Mouse (Mus musculus): ENCODE results near the gene Stat1. TPM values are rescaled to one million over a fixed set of nuclear protein-coding genes. Genes with fewer than 3 reads are reported as not detected.
A peak's percentile ranks its signal among the peaks of the same experiment; 100 is the strongest.

Stat1 gene
- polyA plus RNA-seq (2015; fragmentation: Nextera tagmentation; extraction: Ambion mirVana) = 212 and 220 TPM in 2 replicates

GRCm38 (mm10) chr1:52118860-52119591, at the start of gene Stat1:
Stat1 (plus strand) TSS chr1:52119440.
- peak; percentile 95 for DNase-seq (ENCODE audit: low spot score)

DNA sequence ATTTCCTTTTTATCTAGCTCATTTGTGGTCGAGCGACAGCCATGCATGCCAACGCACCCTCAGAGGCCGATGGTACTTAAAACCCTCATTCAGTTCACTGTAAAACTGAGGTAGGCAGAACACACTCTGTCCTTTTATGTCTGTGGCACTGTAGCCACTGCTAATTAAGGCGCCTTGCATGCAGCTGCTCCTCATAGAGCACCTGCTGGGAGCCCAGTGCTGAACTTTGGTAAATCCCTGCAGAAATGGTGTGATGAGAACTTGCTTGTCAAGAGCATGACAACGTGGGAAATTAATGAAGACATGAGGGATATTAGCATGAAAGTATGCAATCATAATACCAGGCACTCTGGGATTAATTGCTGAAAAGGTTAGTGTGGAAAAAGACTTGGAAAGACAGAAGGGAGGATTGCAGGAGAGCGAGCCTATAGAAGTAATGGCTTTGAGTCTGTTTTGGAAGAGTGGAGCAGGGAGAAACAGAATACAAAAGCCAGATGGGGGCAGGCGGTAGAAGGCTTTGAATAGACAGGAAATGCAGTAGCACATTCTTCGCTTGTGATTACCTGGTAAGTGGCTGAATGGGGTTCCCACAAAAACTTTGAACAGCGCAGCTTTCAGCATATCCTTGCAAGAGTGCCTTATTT, 39.4 kb upstream of the Stat1 start:
- DNase-seq (ENCODE audit: low spot score) = peak; percentile 44

DNA sequence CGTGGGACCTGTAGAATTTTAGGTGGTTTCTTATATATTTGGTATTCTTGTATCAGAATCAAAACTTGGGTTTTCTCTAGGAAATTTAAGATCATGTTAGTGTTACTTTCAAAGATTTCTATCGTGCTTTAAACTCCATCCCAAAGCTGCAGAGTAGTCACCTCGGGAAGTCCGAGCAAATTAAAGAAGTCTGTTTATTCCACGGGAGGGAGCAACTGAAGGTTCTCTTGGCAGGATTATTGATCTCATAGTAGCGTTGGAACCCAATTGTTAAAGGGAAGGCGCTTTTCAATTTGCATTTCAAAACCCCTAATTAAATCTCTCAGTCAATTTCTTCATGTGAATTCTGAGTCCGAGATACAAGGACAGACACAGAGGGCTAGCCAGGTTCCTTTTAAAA, 38.9 kb upstream of the Stat1 start:
- no peak for DNase-seq (ENCODE audit: low spot score)

GRCm38 (mm10) chr1:52086236-52086635, 33.0 kb upstream of the Stat1 start:
- DNase-seq (ENCODE audit: low spot score) = peak; percentile 33

- DNase-seq (ENCODE audit: low spot score) = no peak
Observed at GRCm38 (mm10) chr1:52087128-52087527, 32.1 kb upstream of the Stat1 start.

DNA sequence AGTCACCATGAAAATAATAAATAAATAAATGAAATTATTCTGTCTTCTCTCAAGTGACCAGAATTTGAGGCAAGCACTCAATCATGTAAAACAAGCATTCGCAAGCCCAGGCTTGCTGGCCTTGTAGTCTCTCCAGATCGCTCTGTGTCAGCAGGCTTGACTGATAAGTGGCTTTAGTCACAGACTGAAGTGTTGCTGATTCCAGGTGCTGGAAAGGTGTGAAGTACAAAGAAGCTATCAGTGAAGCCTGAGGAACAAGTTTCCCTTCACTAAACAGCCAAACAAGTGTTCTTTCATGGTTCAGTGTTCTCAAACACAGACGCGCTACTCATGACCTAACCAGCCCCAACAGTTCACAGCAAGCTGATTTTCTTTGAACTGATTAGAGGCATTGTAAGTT, 30.6 kb upstream of the Stat1 start:
- no peak for DNase-seq (ENCODE audit: low spot score)

GRCm38 (mm10) chr1:52098618-52099232, 20.5 kb upstream of the Stat1 start:
- DNase-seq (ENCODE audit: low spot score) = peak; percentile 59

- DNase-seq (ENCODE audit: low spot score) = peak; percentile 82
Observed at GRCm38 (mm10) chr1:52100496-52100895, 18.7 kb upstream of the Stat1 start.

- no peak for DNase-seq (ENCODE audit: low spot score)
Observed at GRCm38 (mm10) chr1:52102795-52103194, 16.4 kb upstream of the Stat1 start.

GRCm38 (mm10) chr1:52107206-52107605, 12.0 kb upstream of the Stat1 start:
- no peak for DNase-seq (ENCODE audit: low spot score)

DNA sequence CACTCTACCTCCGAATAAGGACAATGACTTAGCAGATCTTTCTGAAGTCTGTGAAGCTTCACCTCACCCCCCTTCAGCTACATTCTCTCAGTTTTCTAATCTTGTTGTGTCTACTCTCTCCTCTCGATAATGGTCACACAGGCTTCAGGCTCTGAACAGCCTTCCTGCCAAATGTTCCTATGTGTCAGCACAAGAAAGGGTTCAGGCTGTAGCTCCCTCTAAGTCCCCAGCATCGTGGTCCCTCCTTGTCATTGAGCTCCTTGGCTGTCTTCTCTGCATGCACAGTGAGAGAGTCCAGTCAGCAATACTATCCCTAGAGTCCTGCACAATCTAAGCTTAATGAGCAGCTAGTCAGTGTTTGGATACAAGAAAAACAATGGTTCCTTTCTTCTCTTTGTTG, 8.0 kb upstream of the Stat1 start:
- no peak for DNase-seq (ENCODE audit: low spot score)

DNA sequence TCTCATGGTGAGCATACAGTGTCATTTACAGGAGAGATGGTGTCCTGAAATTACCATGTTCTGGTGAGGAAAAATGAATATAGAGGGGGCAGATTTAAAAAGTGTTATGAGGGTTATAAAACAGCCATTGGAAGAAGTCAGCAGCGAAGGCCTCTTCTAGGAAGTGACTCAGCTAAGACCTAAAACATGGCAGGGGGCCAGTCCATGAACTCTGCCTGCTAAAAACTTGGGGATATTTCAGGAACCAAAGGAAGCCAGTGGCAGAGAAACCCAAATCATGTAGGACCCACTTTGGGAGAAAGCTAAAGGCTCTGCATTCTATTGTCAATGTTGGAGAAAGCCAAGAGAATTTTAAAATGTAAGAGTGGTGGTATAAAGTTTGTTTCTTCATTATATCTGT, 6.9 kb upstream of the Stat1 start:
- no peak for DNase-seq (ENCODE audit: low spot score)

GRCm38 (mm10) chr1:52113067-52113665, 6.1 kb upstream of the Stat1 start:
- no peak for DNase-seq (ENCODE audit: low spot score)

GRCm38 (mm10) chr1:52113666-52114069, 5.6 kb upstream of the Stat1 start:
- DNase-seq (ENCODE audit: low spot score) = peak; percentile 97

DNA sequence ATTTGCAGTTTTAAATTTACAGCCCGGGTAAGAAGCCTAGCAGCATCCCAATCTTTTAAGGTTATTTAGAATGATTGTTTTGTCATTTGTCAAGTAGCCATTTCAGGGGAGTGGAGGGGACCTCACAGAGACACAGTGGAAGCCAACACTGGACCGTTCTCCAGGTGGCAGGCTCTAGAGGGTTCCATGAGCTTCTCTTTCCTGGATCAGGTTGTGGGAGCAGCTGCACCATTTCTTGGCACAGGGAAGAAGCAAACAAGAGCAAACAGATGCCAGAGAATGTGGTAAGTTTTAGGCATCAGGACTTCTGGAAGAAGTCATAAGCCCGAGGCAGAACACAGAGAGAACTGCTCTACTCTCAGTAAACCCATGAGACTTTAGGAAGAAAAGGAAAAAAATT, 2.8 kb upstream of the Stat1 start:
- no peak for DNase-seq (ENCODE audit: low spot score)

DNA sequence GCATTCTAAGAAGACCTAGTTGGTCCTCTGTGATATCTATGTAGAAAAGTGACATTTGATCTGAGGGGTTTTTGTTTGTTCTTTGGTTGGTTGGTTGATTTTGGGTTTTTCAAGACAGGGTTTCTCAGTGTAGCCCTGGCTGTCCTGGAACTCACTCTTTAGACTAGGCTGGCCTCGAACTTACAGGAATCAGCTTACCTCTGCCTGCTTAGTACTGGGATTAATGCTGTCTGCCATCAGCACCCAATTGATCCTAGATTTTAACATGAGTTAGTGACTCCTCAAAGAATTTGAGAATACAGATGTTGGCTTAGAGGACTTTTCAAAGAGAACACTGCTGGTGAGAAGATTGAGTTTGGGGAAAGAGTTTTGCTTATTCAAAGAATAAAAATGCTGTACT, 1.5 kb upstream of the Stat1 start:
- DNase-seq (ENCODE audit: low spot score) = no peak

DNA sequence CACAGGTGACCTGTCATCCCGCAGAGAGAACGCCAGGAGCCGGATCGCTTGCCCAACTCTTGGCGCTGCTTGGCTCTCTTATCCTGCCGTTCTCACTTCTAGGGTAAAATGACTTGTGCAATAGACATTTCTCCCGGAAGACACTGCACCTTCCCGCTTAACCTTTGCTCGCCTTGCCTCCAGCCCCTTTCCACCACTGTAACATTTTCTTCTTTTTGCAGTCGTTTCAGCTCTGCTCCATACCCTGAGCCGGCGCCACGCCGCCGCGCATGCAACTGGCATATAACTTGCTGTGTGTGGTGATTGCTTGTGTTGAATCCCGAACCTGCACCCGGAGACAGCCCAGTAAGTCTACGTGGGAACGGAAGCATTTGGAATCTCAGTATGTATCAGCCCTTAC, 451 bp downstream of the Stat1 start:
- DNase-seq (ENCODE audit: low spot score) = peak; percentile 32

DNA sequence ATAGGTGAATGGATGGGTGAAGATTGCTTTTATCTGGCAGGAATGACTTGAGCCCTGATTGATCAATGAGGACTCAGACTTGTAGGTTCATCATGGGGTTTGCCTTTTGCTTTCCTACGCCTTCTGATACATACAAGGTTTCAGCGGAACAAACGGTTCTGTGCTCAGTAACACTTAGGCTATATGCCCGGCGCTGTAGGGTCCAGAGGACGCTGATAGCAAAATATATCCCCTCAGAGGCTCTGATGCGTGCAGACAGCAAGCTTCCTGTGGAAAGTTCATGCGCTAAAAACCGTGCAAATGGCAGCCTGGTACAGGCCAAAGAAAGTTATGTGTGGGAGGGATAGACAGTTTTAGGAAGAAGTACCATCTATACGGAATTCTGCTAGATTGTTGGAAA, 951 bp downstream of the Stat1 start:
- peak; percentile 30 for DNase-seq (ENCODE audit: low spot score)

GRCm38 (mm10) chr1:52121052-52121451, 1.8 kb downstream of the Stat1 start:
- DNase-seq (ENCODE audit: low spot score) = no peak

DNA sequence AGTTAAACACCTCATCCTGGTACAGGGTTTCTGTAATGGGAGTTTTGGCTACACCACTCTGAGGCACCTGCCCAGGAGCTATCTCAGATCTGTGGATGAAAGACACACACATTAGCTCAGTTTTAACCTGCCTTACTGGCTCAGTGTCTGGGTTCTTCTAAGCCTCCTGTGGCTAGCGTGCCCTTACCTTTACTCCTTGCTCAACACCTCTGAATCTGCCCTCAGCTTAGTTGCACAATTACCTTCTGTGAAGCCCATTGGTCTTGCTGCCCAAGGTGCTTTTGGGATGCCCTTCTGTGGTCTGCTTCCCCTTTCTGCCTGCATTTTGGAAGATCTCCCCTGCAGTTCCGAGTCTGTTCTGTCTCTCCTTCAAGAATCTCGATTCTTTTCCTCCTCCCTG, 5.6 kb downstream of the Stat1 start:
- DNase-seq (ENCODE audit: low spot score) = no peak

DNA sequence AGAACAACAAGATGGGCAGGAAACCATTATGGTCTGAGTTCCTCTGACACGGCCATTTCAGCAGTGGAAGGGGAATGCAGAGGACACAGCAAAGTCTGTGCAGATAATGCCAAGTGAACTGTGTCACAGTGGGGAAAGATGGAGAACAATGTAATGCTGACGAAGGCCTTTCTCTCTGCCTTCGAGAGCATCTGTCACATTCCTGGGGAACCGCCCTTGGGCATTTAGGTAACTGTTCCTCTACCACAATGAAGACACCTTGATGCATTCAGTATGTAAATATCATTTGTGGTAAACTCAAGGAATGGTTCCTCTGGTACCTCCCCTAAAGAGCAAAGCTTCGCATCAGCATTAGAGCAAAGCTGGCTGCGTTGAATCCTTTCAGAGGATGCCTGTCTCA, 8.1 kb downstream of the Stat1 start:
- no peak for DNase-seq (ENCODE audit: low spot score)

DNA sequence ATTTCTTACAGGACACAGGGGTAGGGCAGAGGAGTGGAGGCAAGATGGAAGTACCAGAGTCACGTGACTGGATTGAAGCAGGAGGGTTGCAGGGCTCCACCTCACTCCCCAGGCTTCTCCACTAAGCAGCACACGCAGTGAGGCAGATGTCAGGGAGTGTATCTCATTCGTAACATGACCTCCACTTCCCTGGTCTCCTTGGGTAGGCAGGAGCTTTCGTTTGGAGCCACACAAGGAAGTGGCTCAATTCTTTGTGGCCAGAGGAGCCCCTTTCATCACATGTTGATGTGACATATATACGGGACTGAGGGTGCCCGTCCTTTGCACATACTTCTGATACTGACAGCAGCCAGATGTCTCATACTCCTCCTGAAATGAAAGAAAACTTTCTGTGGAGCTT, 10.6 kb downstream of the Stat1 start:
- no peak for DNase-seq (ENCODE audit: low spot score)

Data from thymus, postnatal 0 days (tissue).